8 mouse cellular contexts compared by ENCODE assay signal in the genomic region with DNA sequence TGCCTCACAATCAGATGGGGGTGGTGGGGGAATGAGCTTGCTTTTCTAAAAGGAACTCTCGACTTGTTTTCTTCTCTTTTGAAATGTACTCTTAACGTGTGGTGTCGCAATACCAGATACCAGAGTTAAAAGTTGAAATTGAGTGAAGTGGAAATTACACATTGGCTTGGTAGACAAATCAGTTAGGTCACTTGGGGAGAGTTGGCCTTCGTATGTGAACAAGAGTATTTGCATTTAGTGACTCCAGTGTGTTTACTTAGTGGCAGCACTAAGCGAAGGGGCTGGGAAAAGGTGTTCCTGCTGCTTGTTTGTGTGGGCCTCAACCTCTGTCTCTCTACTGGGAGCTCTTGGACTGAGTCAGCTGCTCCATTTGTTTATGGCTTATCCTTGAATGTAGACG. TPM values are rescaled to one million over a fixed set of nuclear protein-coding genes. Genes with fewer than 3 reads are reported as not detected.
DNase-seq lines count a peak whose midpoint lies in the region; ATAC-seq and TF ChIP-seq lines count a peak whose summit lies in the region.

No protein-coding gene starts in this region.

- TF ChIP-seq EP300 in heart, postnatal 0 days (IDR thresholded peaks at IDR 0.05; ENCODE audit: low read depth), result no peak

- TF ChIP-seq POLR2A in thymus, adult 2 months (IDR thresholded peaks at IDR 0.05; ENCODE audit: control insufficient read depth, extremely low read depth, insufficient read depth, low read length, poor library complexity), result no peak

- no peaks in the 10 kb centered on the region for H3K9me3 ChIP-seq in heart, postnatal 0 days (replicated peaks; ENCODE audit: control insufficient read depth, low read length)
- no peaks in the 10 kb centered on the region for H3K9me3 ChIP-seq in lung, embryonic 15.5 days

- H3K4me3 ChIP-seq in heart, postnatal 0 days (ENCODE audit: low read depth, low read length), result peak overlapping the region; percentile 99
- peak overlapping the region; percentile 65 for H3K4me3 ChIP-seq in lung, embryonic 15.5 days
- H3K4me3 ChIP-seq in thymus, adult 2 months (ENCODE audit: control insufficient read depth, insufficient read depth, low read length), result no peak overlapping the region

- H3K4me2 ChIP-seq in heart, postnatal 0 days (ENCODE audit: low read depth, low read length), result peak overlapping the region; percentile 96
- H3K4me2 ChIP-seq in lung, embryonic 15.5 days, result peak overlapping the region; percentile 87

- no peaks in the 10 kb centered on the region for H3K36me3 ChIP-seq in heart, postnatal 0 days (replicated peaks; ENCODE audit: control insufficient read depth, insufficient read depth, low read length)
- no peaks in the 10 kb centered on the region for H3K36me3 ChIP-seq in lung, embryonic 15.5 days
- no peaks in the 10 kb centered on the region for H3K36me3 ChIP-seq in thymus, adult 2 months (ENCODE audit: control insufficient read depth, insufficient read depth, low read length)

- WGBS in heart, postnatal 0 days, result 16% methylated on average over 6 of the region's 6 CpGs
- 12% methylated on average over 6 of the region's 6 CpGs for whole genome bisulfite sequencing in lung, embryonic 15.5 days
- 21% methylated on average over 6 of the region's 6 CpGs for WGBS in thymus, adult 2 months

- no peak for TF ChIP-seq CTCF in heart, postnatal 0 days (IDR thresholded peaks at IDR 0.05; ENCODE audit: low read depth)
- no peak for TF ChIP-seq CTCF in thymus, adult 2 months (IDR thresholded peaks at IDR 0.05; ENCODE audit: borderline replicate concordance, control insufficient read depth, extremely low read depth, insufficient read depth, low read length, poor library complexity)

- no peaks in the 10 kb centered on the region for H3K27me3 ChIP-seq in heart, postnatal 0 days (ENCODE audit: control insufficient read depth, insufficient read depth, low read length)
- H3K27me3 ChIP-seq in lung, embryonic 15.5 days, result no peaks in the 10 kb centered on the region
- H3K27me3 ChIP-seq in thymus, adult 2 months (ENCODE audit: control insufficient read depth, insufficient read depth, low read length), result no peaks in the 10 kb centered on the region

- peak overlapping the region; percentile 94 for H3K9ac ChIP-seq in heart, postnatal 0 days (replicated peaks; ENCODE audit: low read depth, low read length)
- H3K9ac ChIP-seq in lung, embryonic 15.5 days, result peak overlapping the region; percentile 64

- peak; percentile 13 for DNase-seq in adrenal gland, adult 2 months
- DNase-seq in adrenal gland, postnatal 4 days (ENCODE audit: low spot score in 2 of 2), result no peak
- DNase-seq in MEL-GATA-1-ER (ENCODE audit: extremely low read depth, low read depth), result peak; percentile 18
- DNase-seq in heart, postnatal 0 days (ENCODE audit: low spot score), result no peak
- DNase-seq in yolk sac, embryonic 10.5 days (ENCODE audit: low spot score), result peak; percentile 73
- no peak for DNase-seq in thymus, adult 2 months
- no peak for DNase-seq in left cerebral cortex, postnatal 36 days (ENCODE audit: low spot score in 2 of 2)

- intact Hi-C loops in left cerebral cortex, postnatal 36 days (cut with DNase I), result no loop called here

- peaks cover 17% of the 10 kb centered on the region for H3K4me1 ChIP-seq in heart, postnatal 0 days (ENCODE audit: control insufficient read depth, insufficient read depth)
- H3K4me1 ChIP-seq in lung, embryonic 15.5 days, result peaks cover 24% of the 10 kb centered on the region
- H3K4me1 ChIP-seq in thymus, adult 2 months (replicated peaks; ENCODE audit: control insufficient read depth, insufficient read depth, low read length), result peaks cover 6% of the 10 kb centered on the region

- H3K27ac ChIP-seq in heart, postnatal 0 days (ENCODE audit: low read depth), result peak overlapping the region; percentile 92
- H3K27ac ChIP-seq in lung, embryonic 15.5 days, result peak overlapping the region; percentile 89
- H3K27ac ChIP-seq in thymus, adult 2 months (ENCODE audit: control insufficient read depth, insufficient read depth, low read length), result no peak overlapping the region

- ATAC-seq in heart, postnatal 0 days (ENCODE audit: insufficient read depth, low read depth), result no peak
- ATAC-seq in lung, embryonic 15.5 days (ENCODE audit: borderline replicate concordance, extremely low read depth, low FRiP score, low TSS enrichment), result no peak

RNA-seq across cellular contexts. Expression of a gene that starts 1.0 kb away (rescaled TPM):
- total RNA-seq in adrenal gland, adult 2 months (2021), result 10 to 100 TPM; 20.9 to 30.6 TPM
- 19.3 and 21.5 TPM in 2 replicates for polyA plus RNA-seq in adrenal gland, adult 2 months (2012; rRNA removed)
- total RNA-seq in adrenal gland, postnatal 4 days (2021), result 10 to 100 TPM; 33.3 to 38.1 TPM
- 27.1 and 30.4 TPM in 2 replicates for total RNA-seq in heart, postnatal 0 days (2014; rRNA removed; ENCODE audit: low replicate concordance)
- polyA plus RNA-seq in heart, postnatal 0 days (2015; fragmentation: Nextera tagmentation; extraction: Ambion mirVana), result 14.3 and 15.2 TPM in 2 replicates
- polyA plus RNA-seq in lung, embryonic 15.5 days (2015; fragmentation: Nextera tagmentation; extraction: Ambion mirVana), result 38.2 and 38.8 TPM in 2 replicates
- polyA plus RNA-seq in thymus, adult 2 months (2012; rRNA removed), result 24.6 and 26.4 TPM in 2 replicates
- total RNA-seq in left cerebral cortex, postnatal 36 days (2021), result 10 to 100 TPM; 37.8 to 38.5 TPM

RNA-seq across cellular contexts. Expression of a gene that starts 29.0 kb away (rescaled TPM):
- 1 to 10 TPM; 3.1 to 5.0 TPM for total RNA-seq in adrenal gland, adult 2 months (2021)
- 15.2 and 28.9 TPM in 2 replicates for polyA plus RNA-seq in adrenal gland, adult 2 months (2012; rRNA removed)
- total RNA-seq in adrenal gland, postnatal 4 days (2021), result 10 to 100 TPM; 10.4 to 11.3 TPM
- total RNA-seq in heart, postnatal 0 days (2014; rRNA removed; ENCODE audit: low replicate concordance), result 6.0 and 9.7 TPM in 2 replicates
- 7.3 and 7.7 TPM in 2 replicates for polyA plus RNA-seq in heart, postnatal 0 days (2015; fragmentation: Nextera tagmentation; extraction: Ambion mirVana)
- polyA plus RNA-seq in lung, embryonic 15.5 days (2015; fragmentation: Nextera tagmentation; extraction: Ambion mirVana), result 23.4 and 26.0 TPM in 2 replicates
- polyA plus RNA-seq in thymus, adult 2 months (2012; rRNA removed), result 11.6 and 13.1 TPM in 2 replicates
- total RNA-seq in left cerebral cortex, postnatal 36 days (2021), result 1 to 10 TPM; 2.4 to 5.0 TPM

RNA-seq across cellular contexts. Expression of a gene that starts 38.5 kb away (rescaled TPM):
- 10 to 100 TPM; 11.7 to 12.4 TPM for total RNA-seq in adrenal gland, adult 2 months (2021)
- polyA plus RNA-seq in adrenal gland, adult 2 months (2012; rRNA removed), result 26.3 and 26.5 TPM in 2 replicates
- 10 to 100 TPM; 15.9 to 17.4 TPM for total RNA-seq in adrenal gland, postnatal 4 days (2021)
- total RNA-seq in heart, postnatal 0 days (2014; rRNA removed; ENCODE audit: low replicate concordance), result 9.0 and 10.4 TPM in 2 replicates
- polyA plus RNA-seq in heart, postnatal 0 days (2015; fragmentation: Nextera tagmentation; extraction: Ambion mirVana), result 16.7 and 17.6 TPM in 2 replicates
- polyA plus RNA-seq in lung, embryonic 15.5 days (2015; fragmentation: Nextera tagmentation; extraction: Ambion mirVana), result 29.8 and 33.6 TPM in 2 replicates
- 40.1 and 40.4 TPM in 2 replicates for polyA plus RNA-seq in thymus, adult 2 months (2012; rRNA removed)
- total RNA-seq in left cerebral cortex, postnatal 36 days (2021), result 1 to 10 TPM; 7.2 to 7.5 TPM

RNA-seq across cellular contexts. Expression of a gene that starts 38.5 kb away (rescaled TPM):
- 1 to 10 TPM; 3.3 to 4.0 TPM for total RNA-seq in adrenal gland, adult 2 months (2021)
- 10.4 and 11.5 TPM in 2 replicates for polyA plus RNA-seq in adrenal gland, adult 2 months (2012; rRNA removed)
- 1 to 10 TPM; 3.2 to 3.5 TPM for total RNA-seq in adrenal gland, postnatal 4 days (2021)
- total RNA-seq in heart, postnatal 0 days (2014; rRNA removed; ENCODE audit: low replicate concordance), result 1.5 and 6.4 TPM in 2 replicates
- 3.6 and 4.3 TPM in 2 replicates for polyA plus RNA-seq in heart, postnatal 0 days (2015; fragmentation: Nextera tagmentation; extraction: Ambion mirVana)
- polyA plus RNA-seq in lung, embryonic 15.5 days (2015; fragmentation: Nextera tagmentation; extraction: Ambion mirVana), result 4.8 and 4.9 TPM in 2 replicates
- 27.8 and 30.4 TPM in 2 replicates for polyA plus RNA-seq in thymus, adult 2 months (2012; rRNA removed)
- 1 to 10 TPM in 1 of 2 experiments, under 1 TPM in 1; 0.86 to 1.4 TPM for total RNA-seq in left cerebral cortex, postnatal 36 days (2021)

RNA-seq across cellular contexts. Expression of a gene that starts 43.7 kb away (rescaled TPM):
- total RNA-seq in adrenal gland, adult 2 months (2021), result 1 to 10 TPM; 2.3 TPM
- polyA plus RNA-seq in adrenal gland, adult 2 months (2012; rRNA removed), result 1.8 and 2.3 TPM in 2 replicates
- under 1 TPM; 0.42 to 0.53 TPM for total RNA-seq in adrenal gland, postnatal 4 days (2021)
- total RNA-seq in heart, postnatal 0 days (2014; rRNA removed; ENCODE audit: low replicate concordance), result 2.1 TPM in 1 of 2 replicates, not detected in the other
- 0.34 and 0.43 TPM in 2 replicates for polyA plus RNA-seq in heart, postnatal 0 days (2015; fragmentation: Nextera tagmentation; extraction: Ambion mirVana)
- polyA plus RNA-seq in lung, embryonic 15.5 days (2015; fragmentation: Nextera tagmentation; extraction: Ambion mirVana), result 0.61 and 0.69 TPM in 2 replicates
- 2.9 and 3.3 TPM in 2 replicates for polyA plus RNA-seq in thymus, adult 2 months (2012; rRNA removed)
- total RNA-seq in left cerebral cortex, postnatal 36 days (2021), result 10 to 100 TPM; 11.5 to 12.0 TPM

Comparison
In these comparisons a context has a peak if more than half of its experiments do, and no peak if none do; other contexts are left out.
1. DNase-seq: peak in adrenal gland, adult 2 months (single experiment), MEL-GATA-1-ER (single experiment) and yolk sac, embryonic 10.5 days (single experiment); none in adrenal gland, postnatal 4 days (0 of 2), heart, postnatal 0 days (single experiment), thymus, adult 2 months (single experiment) and left cerebral cortex, postnatal 36 days (0 of 2).